Comparison of ENCODE assay signal across 20 mouse cellular contexts in genomic region chr19:28235096-28235495, GRCm38 (mm10).
DNase-seq lines count a peak whose midpoint lies in the region; ATAC-seq and TF ChIP-seq lines count a peak whose summit lies in the region.
"Had no signal": no experiment of that assay in that cellular context is flagged by ENCODE, and none has a peak within 500 bp of the region (broad histone marks: within the 10 kb centered on the region; RNA-seq: fewer than 3 reads in every experiment).

No protein-coding gene starts in this region.

- H3K4me3 ChIP-seq in midbrain, postnatal 0 days (ENCODE audit: low read depth, low read length): no peak overlapping the region
- H3K4me3 ChIP-seq in midbrain, embryonic 15.5 days: no peak overlapping the region
- H3K4me3 ChIP-seq in forebrain, embryonic 14.5 days (ENCODE audit: low read depth, low read length): no peak overlapping the region
- H3K4me3 ChIP-seq: gastrocnemius, adult 2 months; heart, embryonic 15.5 days; hindbrain, embryonic 10.5 days; layer of hippocampus, adult 2 months; megakaryocyte, embryonic 14.5 days; neural tube, embryonic 15.5 days had no signal

- peak; percentile 8 to 52 for DNase-seq in cerebellum, postnatal 25 days
- DNase-seq in cerebellum, adult 9-11 months: no peak
- DNase-seq in midbrain, postnatal 0 days (ENCODE audit: low spot score): peak; percentile 52
- peak; percentile 88 for DNase-seq in forebrain, embryonic 14.5 days (ENCODE audit: low spot score)
- peak; percentile 19 to 78 for DNase-seq in layer of hippocampus, postnatal 14 days (ENCODE audit: low spot score in 2 of 2)
- DNase-seq in urinary bladder, postnatal 10 days (ENCODE audit: low spot score): no peak
- no peak for DNase-seq in spleen, postnatal 4 days (ENCODE audit: low spot score in 2 of 2)
- DNase-seq: adrenal gland, postnatal 25 days; cerebellum, postnatal 36 days; gastrocnemius, adult 2 months; liver; lung, adult 18-20 months; midbrain, embryonic 14.5 days had no signal

- H3K27me3 ChIP-seq in midbrain, postnatal 0 days (ENCODE audit: insufficient read depth, low read length): no peaks in the 10 kb centered on the region
- no peaks in the 10 kb centered on the region for H3K27me3 ChIP-seq in midbrain, embryonic 15.5 days (replicated peaks)
- H3K27me3 ChIP-seq in forebrain, embryonic 14.5 days (replicated peaks; ENCODE audit: control insufficient read depth, insufficient read depth, low read length): no peaks in the 10 kb centered on the region
- H3K27me3 ChIP-seq: heart, embryonic 15.5 days; megakaryocyte, embryonic 14.5 days; neural tube, embryonic 15.5 days had no signal

- no peaks in the 10 kb centered on the region for H3K4me1 ChIP-seq in midbrain, postnatal 0 days (ENCODE audit: insufficient read depth, low read length)
- no peaks in the 10 kb centered on the region for H3K4me1 ChIP-seq in midbrain, embryonic 15.5 days
- no peaks in the 10 kb centered on the region for H3K4me1 ChIP-seq in forebrain, embryonic 14.5 days (ENCODE audit: control insufficient read depth, insufficient read depth, low read length)
- H3K4me1 ChIP-seq: heart, embryonic 15.5 days; hindbrain, embryonic 10.5 days; megakaryocyte, embryonic 14.5 days; neural tube, embryonic 15.5 days had no signal

- 91% methylated on average over 9 of the region's 9 CpGs for WGBS in midbrain, postnatal 0 days
- 86% methylated on average over 9 of the region's 9 CpGs for WGBS in midbrain, embryonic 15.5 days
- WGBS in forebrain, embryonic 14.5 days: 49% methylated on average over 9 of the region's 9 CpGs

- no peak for TF ChIP-seq CTCF in midbrain, postnatal 0 days (IDR thresholded peaks at IDR 0.05)

- no peak for ATAC-seq in midbrain, postnatal 0 days (ENCODE audit: low FRiP score)
- ATAC-seq in midbrain, embryonic 15.5 days (replicated peaks): no peak
- ATAC-seq in forebrain, embryonic 14.5 days: peak; percentile 77; the same call in 1 of the 2 replicates

- H3K9ac ChIP-seq in midbrain, postnatal 0 days (replicated peaks; ENCODE audit: low read length, poor library complexity, severe bottlenecking): no peak overlapping the region
- no peak overlapping the region for H3K9ac ChIP-seq in midbrain, embryonic 15.5 days
- no peak overlapping the region for H3K9ac ChIP-seq in forebrain, embryonic 14.5 days (ENCODE audit: low read length)
- H3K9ac ChIP-seq: heart, embryonic 15.5 days; neural tube, embryonic 15.5 days had no signal

- H3K36me3 ChIP-seq in midbrain, postnatal 0 days (ENCODE audit: insufficient read depth, low read length): no peaks in the 10 kb centered on the region
- H3K36me3 ChIP-seq in midbrain, embryonic 15.5 days (replicated peaks): no peaks in the 10 kb centered on the region
- no peaks in the 10 kb centered on the region for H3K36me3 ChIP-seq in forebrain, embryonic 14.5 days (ENCODE audit: control insufficient read depth, insufficient read depth, low read length)
- H3K36me3 ChIP-seq: heart, embryonic 15.5 days; hindbrain, embryonic 10.5 days; neural tube, embryonic 15.5 days had no signal

- H3K27ac ChIP-seq in midbrain, postnatal 0 days (ENCODE audit: low read depth, low read length): no peak overlapping the region
- no peak overlapping the region for H3K27ac ChIP-seq in midbrain, embryonic 15.5 days
- no peak overlapping the region for H3K27ac ChIP-seq in forebrain, embryonic 14.5 days (ENCODE audit: low read depth, low read length)
- H3K27ac ChIP-seq: gastrocnemius, adult 2 months; heart, embryonic 15.5 days; hindbrain, embryonic 10.5 days; neural tube, embryonic 15.5 days; stomach, postnatal 0 days had no signal

- H3K4me2 ChIP-seq in midbrain, postnatal 0 days (ENCODE audit: low read depth, low read length, poor library complexity, severe bottlenecking): no peak overlapping the region
- no peak overlapping the region for H3K4me2 ChIP-seq in midbrain, embryonic 15.5 days
- H3K4me2 ChIP-seq in forebrain, embryonic 14.5 days (ENCODE audit: low read length): no peak overlapping the region
- H3K4me2 ChIP-seq: heart, embryonic 15.5 days; neural tube, embryonic 15.5 days had no signal

- H3K9me3 ChIP-seq in midbrain, postnatal 0 days (ENCODE audit: low read length): no peaks in the 10 kb centered on the region
- H3K9me3 ChIP-seq in midbrain, embryonic 15.5 days: no peaks in the 10 kb centered on the region
- H3K9me3 ChIP-seq in forebrain, embryonic 14.5 days (replicated peaks; ENCODE audit: control insufficient read depth, low read length): no peaks in the 10 kb centered on the region
- H3K9me3 ChIP-seq: heart, embryonic 15.5 days; hindbrain, embryonic 10.5 days; neural tube, embryonic 15.5 days had no signal

Comparison
In these comparisons a context has a peak if more than half of its experiments do, and no peak if none do; other contexts are left out.
1. DNase-seq: peak in cerebellum, postnatal 25 days (2 of 2), midbrain, postnatal 0 days (single experiment), forebrain, embryonic 14.5 days (single experiment) and layer of hippocampus, postnatal 14 days (2 of 2); none in cerebellum, adult 9-11 months (single experiment), urinary bladder, postnatal 10 days (single experiment) and spleen, postnatal 4 days (0 of 2).